9 mouse cellular contexts compared by ENCODE assay signal in the genomic region with DNA sequence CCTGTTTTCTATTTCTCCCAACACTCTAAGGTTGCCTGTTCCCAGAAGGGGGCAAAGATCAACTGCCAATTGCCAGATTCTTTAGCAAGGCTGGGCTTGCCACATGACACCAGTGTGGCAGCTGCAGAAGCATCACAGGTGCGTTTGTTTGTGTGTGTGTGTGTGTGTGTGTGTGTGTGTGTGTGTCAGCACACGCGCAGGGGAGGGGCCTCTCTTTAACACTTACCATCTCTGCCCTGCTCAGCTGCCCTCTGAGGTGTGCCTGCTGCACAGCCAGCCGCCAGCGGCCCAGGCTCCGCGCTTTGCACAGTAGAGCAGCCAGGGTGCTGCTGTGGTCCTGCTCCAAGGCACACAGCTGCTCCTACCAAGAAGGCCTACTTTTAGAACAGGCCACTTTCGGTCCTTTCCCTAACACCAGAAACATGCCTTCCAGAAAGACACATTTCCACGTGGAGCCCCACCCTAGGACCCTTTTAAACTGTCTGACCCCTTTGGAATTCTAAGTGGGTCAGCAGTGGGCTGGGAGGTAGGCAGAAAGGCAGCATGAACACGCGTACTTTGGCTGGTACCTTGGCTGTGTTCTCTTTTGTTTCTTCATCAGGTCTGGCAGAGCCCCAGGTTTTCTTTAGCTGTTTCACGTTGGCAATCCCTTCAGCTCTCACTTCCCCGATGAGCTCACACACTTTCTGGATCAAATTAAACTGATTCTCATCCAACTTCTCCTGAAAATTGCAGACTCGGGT. TPM values are rescaled to one million over a fixed set of nuclear protein-coding genes. Genes with fewer than 3 reads are reported as not detected.
DNase-seq lines count a peak whose midpoint lies in the region; ATAC-seq and TF ChIP-seq lines count a peak whose summit lies in the region.
"Had no signal": no experiment of that assay in that cellular context is flagged by ENCODE, and none has a peak within 500 bp of the region (broad histone marks: within the 10 kb centered on the region; RNA-seq: fewer than 3 reads in every experiment).

No protein-coding gene starts in this region.

- peak; percentile 91 for ATAC-seq in embryonic facial prominence, embryonic 14.5 days (ENCODE audit: low read depth)
- 0 out of 2 replicates have a peak, but pooled peaks have one; percentile 60 for ATAC-seq in midbrain, embryonic 15.5 days (replicated peaks)

- TF ChIP-seq CTCF in E14TG2a.4 (conservative IDR thresholded peaks at IDR 0.05; ENCODE audit: low read length), result no peak

- peak; percentile 24 for DNase-seq in cerebellum, adult 11-12 months
- DNase-seq in cerebellum, postnatal 4 days (ENCODE audit: low spot score in 2 of 2), result no peak
- peak; percentile 84 for DNase-seq in embryonic facial prominence, embryonic 14.5 days (ENCODE audit: low spot score)
- DNase-seq in heart, postnatal 36 days, result peak; percentile 41 to 62
- peak; percentile 11 to 29 for DNase-seq in layer of hippocampus, adult 8-10 months (ENCODE audit: low spot score in 2 of 2)
- DNase-seq in thymus, postnatal 25 days, result peak; percentile 89

- peaks cover 28% of the 10 kb centered on the region for H3K4me1 ChIP-seq in E14TG2a.4 (replicated peaks; ENCODE audit: low read depth, low read length)
- H3K4me1 ChIP-seq in embryonic facial prominence, embryonic 14.5 days (ENCODE audit: control insufficient read depth, insufficient read depth, low read length), result peaks cover 24% of the 10 kb centered on the region
- no peaks in the 10 kb centered on the region for H3K4me1 ChIP-seq in midbrain, embryonic 15.5 days

- no peak overlapping the region for H3K4me2 ChIP-seq in embryonic facial prominence, embryonic 14.5 days (ENCODE audit: low read depth, low read length)
- no peak overlapping the region for H3K4me2 ChIP-seq in midbrain, embryonic 15.5 days

- 24% methylated on average over 14 of the region's 14 CpGs for WGBS in embryonic facial prominence, embryonic 14.5 days
- WGBS in midbrain, embryonic 15.5 days, result 44% methylated on average over 14 of the region's 14 CpGs

- H3K36me3 ChIP-seq in E14TG2a.4 (ENCODE audit: insufficient read depth, low read length), result no peaks in the 10 kb centered on the region
- H3K36me3 ChIP-seq in embryonic facial prominence, embryonic 14.5 days (ENCODE audit: control insufficient read depth, insufficient read depth, low read length), result no peaks in the 10 kb centered on the region; the same call in 1 of the 2 replicates
- no peaks in the 10 kb centered on the region for H3K36me3 ChIP-seq in midbrain, embryonic 15.5 days (replicated peaks)
- H3K36me3 ChIP-seq: G1E had no signal

- H3K4me3 ChIP-seq in E14TG2a.4 (replicated peaks; ENCODE audit: low read length), result peak overlapping the region; percentile 21; the same call in 1 of the 2 replicates
- no peak overlapping the region for H3K4me3 ChIP-seq in embryonic facial prominence, embryonic 14.5 days (ENCODE audit: low read depth, low read length)
- H3K4me3 ChIP-seq in midbrain, embryonic 15.5 days, result no peak overlapping the region

- peaks cover 9% of the 10 kb centered on the region; the same call in 1 of the 2 replicates for H3K27me3 ChIP-seq in E14TG2a.4 (ENCODE audit: insufficient read depth, low read length)
- H3K27me3 ChIP-seq in embryonic facial prominence, embryonic 14.5 days (replicated peaks; ENCODE audit: control insufficient read depth, insufficient read depth, low read length), result no peaks in the 10 kb centered on the region
- H3K27me3 ChIP-seq in midbrain, embryonic 15.5 days (replicated peaks), result no peaks in the 10 kb centered on the region

- H3K9me3 ChIP-seq in E14TG2a.4 (ENCODE audit: low read length), result peaks cover 17% of the 10 kb centered on the region
- peaks cover 12% of the 10 kb centered on the region for H3K9me3 ChIP-seq in embryonic facial prominence, embryonic 14.5 days (ENCODE audit: control insufficient read depth, low read length)
- 0 out of 2 replicates have a peak, but pooled peaks cover 3% of the 10 kb centered on the region for H3K9me3 ChIP-seq in midbrain, embryonic 15.5 days

- H3K27ac ChIP-seq in embryonic facial prominence, embryonic 14.5 days (replicated peaks; ENCODE audit: low read depth, low read length), result peak overlapping the region; percentile 50
- no peak overlapping the region for H3K27ac ChIP-seq in midbrain, embryonic 15.5 days

- intact Hi-C loops in heart, postnatal 36 days (cut with DNase I), result loop anchor here (2.0 kb wide), 1 partner anchor 26 kb away; no protein-coding TSS in a partner anchor

- no peak overlapping the region for H3K9ac ChIP-seq in embryonic facial prominence, embryonic 14.5 days (ENCODE audit: low read depth, low read length)
- no peak overlapping the region for H3K9ac ChIP-seq in midbrain, embryonic 15.5 days

RNA-seq across cellular contexts. Expression of a gene that starts 33.8 kb away (rescaled TPM):
- polyA plus RNA-seq in embryonic facial prominence, embryonic 14.5 days (2014; fragmentation: Nextera tagmentation; extraction: Ambion mirVana), result 230 and 234 TPM in 2 replicates
- total RNA-seq in heart, postnatal 36 days (2021), result 100 to 1,000 TPM; 144 to 145 TPM
- 10 to 100 TPM; 70.1 to 77.8 (median 73.1) TPM for total RNA-seq in layer of hippocampus, adult 8-10 months (2022)
- polyA plus RNA-seq in midbrain, embryonic 15.5 days (2015; fragmentation: Nextera tagmentation; extraction: Ambion mirVana), result 43.8 and 48.7 TPM in 2 replicates

Comparison
In these comparisons a context has a peak if more than half of its experiments do, and no peak if none do; other contexts are left out.
1. DNase-seq: peak in cerebellum, adult 11-12 months (single experiment), embryonic facial prominence, embryonic 14.5 days (single experiment), heart, postnatal 36 days (2 of 2), layer of hippocampus, adult 8-10 months (2 of 2) and thymus, postnatal 25 days (single experiment); none in cerebellum, postnatal 4 days (0 of 2).